Mouse (Mus musculus) induced T-regulatory cell, adult 2 months (primary cell): ENCODE measurements around the gene Unk.

Experiments
- DNase-seq: peaks from one replicate; pipeline ENCODE4 v3.0.0-alpha.2; 2012; ENCODE audit warnings: low read depth

Gene Unk

GRCm38 (mm10) chr11:116030088-116030897, at the start of gene Unk:
Unk (plus strand) TSS chr11:116030322.
- peak; percentile 98 for DNase-seq

- no peak for DNase-seq
Measured at GRCm38 (mm10) chr11:115982472-115982871, 47.6 kb upstream of the Unk start.

- no peak for DNase-seq
Measured at GRCm38 (mm10) chr11:115983291-115983690, 46.8 kb upstream of the Unk start.

GRCm38 (mm10) chr11:115989686-115990085, 40.4 kb upstream of the Unk start:
- DNase-seq: no peak

- no peak for DNase-seq
Measured at GRCm38 (mm10) chr11:115992098-115992497, 38.0 kb upstream of the Unk start.

- no peak for DNase-seq
Measured at GRCm38 (mm10) chr11:115995256-115995655, 34.9 kb upstream of the Unk start.

- no peak for DNase-seq
Measured at GRCm38 (mm10) chr11:115997047-115997446, 33.1 kb upstream of the Unk start.

- DNase-seq: no peak
Measured at GRCm38 (mm10) chr11:115997662-115998061, 32.5 kb upstream of the Unk start.

GRCm38 (mm10) chr11:115999027-115999426, 31.1 kb upstream of the Unk start:
- no peak for DNase-seq

- DNase-seq: peak; percentile 89
Measured at GRCm38 (mm10) chr11:115999538-116000143, 30.5 kb upstream of the Unk start.

- DNase-seq: no peak
Measured at GRCm38 (mm10) chr11:116000607-116001006, 29.5 kb upstream of the Unk start.

- DNase-seq: no peak
Measured at GRCm38 (mm10) chr11:116001725-116002124, 28.4 kb upstream of the Unk start.

GRCm38 (mm10) chr11:116002894-116003293, 27.2 kb upstream of the Unk start:
- peak; percentile 27 for DNase-seq

- peak; percentile 19 for DNase-seq
Measured at GRCm38 (mm10) chr11:116004186-116004823, 25.8 kb upstream of the Unk start.

- DNase-seq: peak; percentile 83
Measured at GRCm38 (mm10) chr11:116004840-116005700, 25.1 kb upstream of the Unk start.

GRCm38 (mm10) chr11:116005701-116006419, 24.3 kb upstream of the Unk start:
- DNase-seq: peak; percentile 14

GRCm38 (mm10) chr11:116007095-116007850, 22.8 kb upstream of the Unk start:
- DNase-seq: no peak

GRCm38 (mm10) chr11:116008411-116008810, 21.7 kb upstream of the Unk start:
- DNase-seq: no peak

GRCm38 (mm10) chr11:116008832-116009375, 21.2 kb upstream of the Unk start:
- DNase-seq: no peak

GRCm38 (mm10) chr11:116009661-116010060, 20.5 kb upstream of the Unk start:
- no peak for DNase-seq
